Mouse (Mus musculus): ENCODE measurements around the gene Nrm. TPM values are rescaled to one million over a fixed set of nuclear protein-coding genes. Genes with fewer than 3 reads are reported as not detected.
"Not testable (repeated sequence)": the region's sequence is repeated elsewhere in the genome, so short reads cannot be mapped to it uniquely, and the experiment has no call there.

Nrm gene
- polyA plus RNA-seq, 1 experiment from 2014 or later = 47.7 TPM

DNA sequence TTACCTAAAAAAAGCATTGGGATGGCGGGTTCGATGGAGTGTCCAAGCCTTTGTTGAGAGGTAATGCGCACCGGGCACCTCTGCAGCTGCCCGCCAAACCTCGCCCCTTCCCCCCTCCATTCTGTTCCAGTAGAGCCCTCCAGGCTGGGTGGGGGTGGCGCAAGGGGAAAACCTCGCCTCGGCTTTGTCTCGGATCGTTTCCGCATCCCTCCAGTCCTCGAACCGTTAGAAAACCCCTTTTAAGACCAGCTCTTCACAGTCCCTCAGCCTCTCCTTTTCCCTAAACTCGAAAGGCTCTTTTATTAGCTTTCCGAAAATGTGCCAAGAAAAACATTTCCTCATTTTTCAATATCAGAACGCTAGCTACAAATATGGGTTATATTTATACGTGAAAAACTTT lies 23.6 kb upstream of the Nrm start:
- H3K4me2 ChIP-seq (ENCODE audit: low read depth, low read length) = peak overlapping the region; percentile 92
- ATAC-seq (ENCODE audit: low read depth) (0 out of 2 replicates have a peak, but pooled peaks have one; percentile 3), DNase-seq (ENCODE audit: low spot score) (peak; percentile 65)
- no peaks in the 10 kb centered on the region for H3K9me3 ChIP-seq (ENCODE audit: control insufficient read depth, low read length)
- H3K9ac ChIP-seq (ENCODE audit: low read depth, low read length) = peak overlapping the region; percentile 94
- H3K4me1 ChIP-seq (ENCODE audit: control insufficient read depth, insufficient read depth, low read length) = peaks cover 27% of the 10 kb centered on the region
- H3K36me3 ChIP-seq (ENCODE audit: control insufficient read depth, insufficient read depth, low read length) = peaks cover 44% of the 10 kb centered on the region
- peak overlapping the region; percentile 97 for H3K27ac ChIP-seq (replicated peaks; ENCODE audit: low read depth, low read length)
- peak overlapping the region; percentile 85 for H3K4me3 ChIP-seq (ENCODE audit: low read depth, low read length)
- under 1% methylated on average over 17 of the region's 18 CpGs for WGBS
- no peaks in the 10 kb centered on the region for H3K27me3 ChIP-seq (replicated peaks; ENCODE audit: control insufficient read depth, insufficient read depth, low read length)

DNA sequence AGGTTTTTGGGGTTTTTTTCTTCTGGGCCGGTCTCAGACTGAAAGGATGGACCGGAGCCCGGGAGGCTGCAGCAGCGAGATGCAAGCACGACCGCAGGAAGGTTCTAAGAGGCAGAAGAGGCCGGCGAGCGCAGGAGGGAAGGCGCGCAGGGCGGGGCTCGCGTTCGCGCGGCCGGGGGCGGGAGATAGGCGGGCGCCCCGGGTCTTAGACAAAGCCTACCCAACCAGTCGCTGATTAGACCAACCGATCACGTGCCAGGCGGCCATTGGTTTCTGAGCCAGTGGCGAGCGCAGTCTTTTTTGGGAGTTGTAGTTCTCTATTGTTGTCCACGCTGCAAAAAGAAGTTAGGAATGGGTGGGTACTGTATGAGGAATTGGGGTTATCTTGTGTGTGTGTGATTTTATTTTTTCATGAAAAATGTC lies 23.0 kb upstream of the Nrm start, which contains the start of gene Tubb5:
Gene Tubb5 (minus strand): TSS at position 185 of the 423 bp plus-strand sequence.
- DNase-seq (ENCODE audit: low spot score) (peak; percentile 99), ATAC-seq (ENCODE audit: low read depth) (peak; percentile 83)
- Histone ChIP-seq H3K9ac (ENCODE audit: low read depth, low read length) (peak within 1 kb of the TSS; percentile 94), H3K9me3 (ENCODE audit: control insufficient read depth, low read length) (no peaks in the 10 kb centered on the region), H3K27me3 (replicated peaks; ENCODE audit: control insufficient read depth, insufficient read depth, low read length) (no peaks in the 10 kb centered on the region), H3K4me1 (ENCODE audit: control insufficient read depth, insufficient read depth, low read length) (peaks cover 27% of the 10 kb centered on the region), H3K4me3 (ENCODE audit: low read depth, low read length) (peak within 1 kb of the TSS; percentile 85), H3K4me2 (ENCODE audit: low read depth, low read length) (peak within 1 kb of the TSS; percentile 92), H3K36me3 (ENCODE audit: control insufficient read depth, insufficient read depth, low read length) (peaks cover 38% of the 10 kb centered on the region), H3K27ac (replicated peaks; ENCODE audit: low read depth, low read length) (peak within 1 kb of the TSS; percentile 97)
- 1% methylated on average over 29 of the region's 29 CpGs for WGBS

DNA sequence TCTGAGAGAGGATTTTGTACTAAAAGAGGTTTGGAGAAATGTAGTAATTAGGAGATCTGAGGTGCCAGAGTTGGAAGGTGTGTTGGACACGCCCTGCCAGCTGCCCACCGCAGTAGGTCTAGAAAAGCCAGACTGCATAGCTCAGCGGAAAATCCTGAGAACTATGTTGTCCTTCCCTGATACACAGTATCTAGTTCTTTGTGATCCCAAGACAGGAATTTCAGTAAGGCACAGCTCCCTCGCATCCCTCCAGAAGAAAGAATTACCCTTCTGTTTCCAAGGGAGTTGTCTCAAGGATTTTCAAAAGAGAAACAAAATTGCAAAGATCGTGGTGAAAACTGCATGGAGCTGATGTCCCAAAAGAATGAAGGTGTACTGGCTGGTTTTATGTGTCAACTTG lies 22.5 kb upstream of the Nrm start:
- WGBS = under 1% methylated on average over 5 of the region's 5 CpGs
- Histone ChIP-seq H3K36me3 (ENCODE audit: control insufficient read depth, insufficient read depth, low read length) (peaks cover 33% of the 10 kb centered on the region), H3K27me3 (replicated peaks; ENCODE audit: control insufficient read depth, insufficient read depth, low read length) (no peaks in the 10 kb centered on the region), H3K9ac (ENCODE audit: low read depth, low read length) (peak overlapping the region; percentile 94), H3K9me3 (ENCODE audit: control insufficient read depth, low read length) (no peaks in the 10 kb centered on the region), H3K4me3 (ENCODE audit: low read depth, low read length) (peak overlapping the region; percentile 85), H3K4me1 (ENCODE audit: control insufficient read depth, insufficient read depth, low read length) (peaks cover 27% of the 10 kb centered on the region), H3K27ac (replicated peaks; ENCODE audit: low read depth, low read length) (peak overlapping the region; percentile 97), H3K4me2 (ENCODE audit: low read depth, low read length) (peak overlapping the region; percentile 92)
- ATAC-seq (ENCODE audit: low read depth) = no peak
- DNase-seq (ENCODE audit: low spot score) = peak; percentile 70

DNA sequence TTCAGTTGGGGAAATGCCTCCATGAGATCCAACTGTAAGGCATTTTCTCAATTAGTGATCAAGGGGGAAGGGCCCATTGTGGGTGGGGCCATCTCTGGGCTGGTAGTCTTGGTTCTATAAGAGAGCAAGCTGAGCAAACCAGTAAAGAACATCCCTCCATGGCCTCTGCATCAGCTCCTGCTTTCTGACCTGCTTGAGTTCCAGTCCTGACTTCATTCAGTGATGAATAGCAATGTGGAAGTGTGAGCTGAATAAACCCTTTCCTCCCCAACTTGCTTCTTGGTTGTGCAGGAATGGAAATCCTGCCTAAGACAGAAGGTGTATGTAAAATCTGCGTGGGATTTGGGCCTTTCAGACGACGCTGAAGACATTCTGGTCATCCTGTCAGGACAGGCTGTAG lies 22.1 kb upstream of the Nrm start:
- H3K4me1 ChIP-seq (ENCODE audit: control insufficient read depth, insufficient read depth, low read length) = peaks cover 27% of the 10 kb centered on the region
- H3K4me3 ChIP-seq (ENCODE audit: low read depth, low read length) = peak overlapping the region; percentile 85
- H3K27ac ChIP-seq (replicated peaks; ENCODE audit: low read depth, low read length) = peak overlapping the region; percentile 97
- not testable (repeated sequence) for DNase-seq (ENCODE audit: low spot score); H3K9me3 ChIP-seq (ENCODE audit: control insufficient read depth, low read length); ATAC-seq (ENCODE audit: low read depth); H3K27me3 ChIP-seq (replicated peaks; ENCODE audit: control insufficient read depth, insufficient read depth, low read length)
- 43% methylated on average over 3 of the region's 3 CpGs for WGBS
- H3K36me3 ChIP-seq (ENCODE audit: control insufficient read depth, insufficient read depth, low read length) = peaks cover 29% of the 10 kb centered on the region
- H3K4me2 ChIP-seq (ENCODE audit: low read depth, low read length) = peak overlapping the region; percentile 92
- peak overlapping the region; percentile 94 for H3K9ac ChIP-seq (ENCODE audit: low read depth, low read length)

DNA sequence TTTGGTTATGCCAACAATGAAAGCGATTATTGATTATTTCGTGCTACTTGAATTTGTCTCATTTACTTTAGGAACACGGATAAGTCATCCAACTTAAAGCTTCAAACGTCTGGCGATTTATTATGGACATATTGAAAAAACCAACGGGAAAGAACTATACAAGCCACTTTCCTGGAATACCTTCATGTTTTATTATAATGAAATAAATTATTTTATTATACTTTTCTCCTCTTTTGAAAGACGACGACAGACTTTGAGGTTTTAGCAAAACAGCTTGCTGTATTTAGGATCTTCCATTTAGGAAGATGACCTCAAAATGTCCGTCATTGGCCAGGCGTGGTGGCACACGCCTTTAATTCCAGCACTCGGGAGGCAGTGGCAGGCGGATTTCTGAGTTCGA lies 20.6 kb upstream of the Nrm start:
- Histone ChIP-seq H3K4me2 (ENCODE audit: low read depth, low read length) (peak overlapping the region; percentile 45), H3K9me3 (ENCODE audit: control insufficient read depth, low read length) (no peaks in the 10 kb centered on the region), H3K27me3 (replicated peaks; ENCODE audit: control insufficient read depth, insufficient read depth, low read length) (no peaks in the 10 kb centered on the region), H3K9ac (ENCODE audit: low read depth, low read length) (peak overlapping the region; percentile 45), H3K4me1 (ENCODE audit: control insufficient read depth, insufficient read depth, low read length) (peaks cover 18% of the 10 kb centered on the region), H3K36me3 (ENCODE audit: control insufficient read depth, insufficient read depth, low read length) (peaks cover 26% of the 10 kb centered on the region), H3K4me3 (ENCODE audit: low read depth, low read length) (peak overlapping the region; percentile 54), H3K27ac (replicated peaks; ENCODE audit: low read depth, low read length) (peak overlapping the region; percentile 28; the same call in 1 of the 2 replicates)
- DNase-seq (ENCODE audit: low spot score) = no peak
- ATAC-seq (ENCODE audit: low read depth) = no peak
- 57% methylated on average over 14 of the region's 14 CpGs for WGBS

DNA sequence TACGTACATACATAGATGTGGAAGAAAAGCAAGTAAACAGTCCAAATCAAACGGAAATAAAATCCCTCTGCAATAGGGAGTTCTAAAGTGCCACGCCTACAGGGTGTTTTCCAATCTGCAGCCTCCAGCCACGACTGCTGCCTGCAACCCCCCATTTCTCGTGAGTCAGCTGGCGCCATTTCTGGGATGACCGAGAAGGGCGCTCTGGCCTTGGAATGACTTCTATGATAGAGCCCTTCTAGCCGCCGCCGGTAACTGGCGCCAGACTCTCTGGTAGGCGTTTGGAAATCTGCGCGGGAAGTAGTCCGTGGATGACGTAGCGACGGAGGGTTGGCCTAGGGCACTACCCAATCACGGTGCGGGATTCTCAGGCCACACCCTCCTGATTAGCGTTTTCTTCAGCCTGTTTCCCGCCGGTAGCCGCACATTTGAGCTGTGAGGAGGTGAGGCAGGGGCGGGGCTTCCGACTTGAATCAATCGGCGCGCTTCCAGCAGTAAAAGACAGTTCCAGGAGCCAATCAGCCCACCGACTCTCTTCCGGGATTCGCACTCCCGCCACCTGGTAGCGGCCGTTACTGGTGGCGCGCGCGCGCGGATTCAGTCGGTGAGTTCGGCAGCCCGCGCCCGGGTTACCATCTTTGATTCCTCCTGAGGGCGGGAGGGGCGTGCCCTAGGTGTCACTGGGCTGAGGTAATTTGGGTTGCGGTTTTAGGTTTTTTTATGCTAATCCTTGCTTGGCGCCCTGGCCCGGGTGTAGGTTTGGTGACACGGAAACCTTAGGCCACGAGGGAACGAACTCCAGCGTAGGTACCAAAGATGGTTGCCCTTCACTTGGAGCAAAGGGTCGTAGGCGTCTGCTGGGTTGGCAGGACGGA lies 19.8 kb upstream of the Nrm start, which contains the start of gene Mdc1:
Gene Mdc1 (plus strand): TSS at position 440 of the 875 bp plus-strand sequence.
- Histone ChIP-seq H3K27ac (replicated peaks; ENCODE audit: low read depth, low read length) (peak within 1 kb of the TSS; percentile 84), H3K9me3 (ENCODE audit: control insufficient read depth, low read length) (no peaks in the 10 kb centered on the region), H3K4me3 (ENCODE audit: low read depth, low read length) (peak within 1 kb of the TSS; percentile 54), H3K36me3 (ENCODE audit: control insufficient read depth, insufficient read depth, low read length) (peaks cover 26% of the 10 kb centered on the region), H3K4me1 (ENCODE audit: control insufficient read depth, insufficient read depth, low read length) (peaks cover 14% of the 10 kb centered on the region), H3K4me2 (ENCODE audit: low read depth, low read length) (peak within 1 kb of the TSS; percentile 75), H3K27me3 (replicated peaks; ENCODE audit: control insufficient read depth, insufficient read depth, low read length) (no peaks in the 10 kb centered on the region), H3K9ac (ENCODE audit: low read depth, low read length) (peak within 1 kb of the TSS; percentile 72)
- 0% methylated on average over 41 of the region's 59 CpGs for WGBS
- DNase-seq (ENCODE audit: low spot score) (peak; percentile 100), ATAC-seq (ENCODE audit: low read depth) (peak; percentile 90)

DNA sequence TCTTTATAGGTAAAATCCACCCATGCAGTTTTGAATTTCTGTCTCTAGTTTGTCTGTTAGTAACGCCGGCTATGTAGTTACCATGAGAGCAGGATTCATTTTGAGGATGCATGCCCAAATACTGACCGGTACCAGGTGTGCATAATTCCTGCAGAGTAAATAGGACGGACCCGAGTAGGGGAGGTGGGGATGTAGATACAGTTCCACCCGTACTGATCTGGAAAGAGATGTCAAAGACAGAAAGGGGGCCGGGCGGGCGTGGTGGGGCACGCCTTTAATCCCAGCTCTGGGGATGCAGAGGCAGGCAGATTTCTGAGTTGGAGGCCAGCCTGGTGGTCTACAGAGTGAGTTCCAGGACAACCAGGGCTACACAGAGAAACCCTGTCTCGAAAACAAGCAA lies 19.1 kb upstream of the Nrm start:
- peak overlapping the region; percentile 72 for H3K9ac ChIP-seq (ENCODE audit: low read depth, low read length)
- ATAC-seq (ENCODE audit: low read depth) (no peak), DNase-seq (ENCODE audit: low spot score) (no peak)
- peak overlapping the region; percentile 75 for H3K4me2 ChIP-seq (ENCODE audit: low read depth, low read length)
- H3K27ac ChIP-seq (replicated peaks; ENCODE audit: low read depth, low read length) = peak overlapping the region; percentile 84
- H3K9me3 ChIP-seq (ENCODE audit: control insufficient read depth, low read length) = no peaks in the 10 kb centered on the region
- WGBS = 21% methylated on average over 11 of the region's 11 CpGs
- peaks cover 26% of the 10 kb centered on the region for H3K36me3 ChIP-seq (ENCODE audit: control insufficient read depth, insufficient read depth, low read length)
- peak overlapping the region; percentile 54 for H3K4me3 ChIP-seq (ENCODE audit: low read depth, low read length)
- no peaks in the 10 kb centered on the region for H3K27me3 ChIP-seq (replicated peaks; ENCODE audit: control insufficient read depth, insufficient read depth, low read length)
- H3K4me1 ChIP-seq (ENCODE audit: control insufficient read depth, insufficient read depth, low read length) = peaks cover 14% of the 10 kb centered on the region

DNA sequence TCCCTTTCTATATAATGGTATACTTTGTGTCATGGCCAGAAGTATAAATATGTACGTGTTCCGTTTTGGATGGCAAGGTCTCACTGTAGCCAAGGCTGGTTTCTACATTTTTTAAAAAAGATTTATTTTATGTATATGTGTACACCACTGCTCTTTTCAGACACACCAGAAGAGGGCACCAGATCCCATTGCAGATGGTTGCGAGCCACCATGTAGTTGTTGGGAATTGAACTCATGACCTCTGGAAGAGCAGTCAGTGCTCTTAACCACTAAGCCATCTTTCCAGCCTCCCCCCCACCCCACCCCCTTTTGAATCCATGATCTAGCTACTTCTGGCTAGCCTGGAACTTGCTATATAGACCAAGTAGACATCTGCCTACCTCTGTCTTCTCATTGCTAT lies 17.6 kb upstream of the Nrm start:
- peaks cover 41% of the 10 kb centered on the region for H3K36me3 ChIP-seq (ENCODE audit: control insufficient read depth, insufficient read depth, low read length)
- H3K27ac ChIP-seq (replicated peaks; ENCODE audit: low read depth, low read length) = no peak overlapping the region
- 96% methylated on average over 3 of the region's 3 CpGs for WGBS
- no peaks in the 10 kb centered on the region for H3K9me3 ChIP-seq (ENCODE audit: control insufficient read depth, low read length)
- no peak for DNase-seq (ENCODE audit: low spot score)
- H3K4me2 ChIP-seq (ENCODE audit: low read depth, low read length) = no peak overlapping the region
- H3K4me1 ChIP-seq (ENCODE audit: control insufficient read depth, insufficient read depth, low read length) = peaks cover 14% of the 10 kb centered on the region
- H3K27me3 ChIP-seq (replicated peaks; ENCODE audit: control insufficient read depth, insufficient read depth, low read length) = no peaks in the 10 kb centered on the region
- H3K9ac ChIP-seq (ENCODE audit: low read depth, low read length) = no peak overlapping the region
- no peak for ATAC-seq (ENCODE audit: low read depth)
- no peak overlapping the region for H3K4me3 ChIP-seq (ENCODE audit: low read depth, low read length)
